In the genomic region with DNA sequence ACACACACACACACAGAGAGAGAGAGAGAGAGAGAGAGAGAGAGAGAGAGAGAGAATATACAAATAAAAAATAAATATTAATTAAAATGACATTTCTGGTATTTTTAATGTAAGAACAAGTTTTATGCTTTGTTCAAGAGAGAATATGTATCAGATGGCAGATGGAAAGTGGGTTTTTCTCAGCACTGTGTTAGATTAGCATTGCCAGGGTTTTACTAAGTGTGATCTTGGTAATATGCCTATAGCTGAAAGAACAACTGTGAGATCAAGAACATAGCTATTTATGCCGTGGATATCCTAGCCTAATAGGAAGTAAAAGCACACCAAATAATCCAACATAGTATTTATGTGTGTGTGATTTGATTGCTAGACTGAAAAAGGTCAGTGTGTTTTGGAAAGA, we compare ENCODE assay signal across 17 mouse cellular contexts.
"Had no signal": no experiment of that assay in that cellular context is flagged by ENCODE, and none has a peak within 500 bp of the region (broad histone marks: within the 10 kb centered on the region; RNA-seq: fewer than 3 reads in every experiment).

No protein-coding gene starts in this region.

- H3K9me3 ChIP-seq: lung, embryonic 15.5 days; megakaryocyte, embryonic 14.5 days; midbrain, embryonic 13.5 days; midbrain, embryonic 15.5 days; neural tube, embryonic 12.5 days; stomach, embryonic 15.5 days had no signal

- DNase-seq: lung, adult 2 months; lung, postnatal 14 days; lung, postnatal 36 days; right cerebral cortex, postnatal 14 days; thymus, adult 18-20 months; thymus, postnatal 14 days; thymus, postnatal 36 days had no signal

- ATAC-seq: lung, postnatal 0 days; midbrain, embryonic 13.5 days; midbrain, embryonic 15.5 days had no signal

- H3K9ac ChIP-seq: lung, embryonic 15.5 days; midbrain, embryonic 13.5 days; midbrain, embryonic 15.5 days; neural tube, embryonic 12.5 days; stomach, embryonic 15.5 days had no signal

- H3K4me2 ChIP-seq: lung, embryonic 15.5 days; midbrain, embryonic 11.5 days; midbrain, embryonic 13.5 days; midbrain, embryonic 15.5 days; neural tube, embryonic 12.5 days; stomach, embryonic 15.5 days had no signal

- H3K27me3 ChIP-seq: lung, embryonic 15.5 days; megakaryocyte, embryonic 14.5 days; midbrain, embryonic 13.5 days; midbrain, embryonic 15.5 days; neural tube, embryonic 12.5 days; stomach, embryonic 15.5 days had no signal

- H3K36me3 ChIP-seq: lung, embryonic 15.5 days; midbrain, embryonic 13.5 days; midbrain, embryonic 15.5 days; neural tube, embryonic 12.5 days; stomach, embryonic 15.5 days had no signal

- H3K4me1 ChIP-seq: lung, embryonic 15.5 days; megakaryocyte, embryonic 14.5 days; midbrain, embryonic 13.5 days; midbrain, embryonic 15.5 days; neural tube, embryonic 12.5 days; stomach, embryonic 15.5 days had no signal

- H3K27ac ChIP-seq: lung, embryonic 15.5 days; macrophage; midbrain, embryonic 13.5 days; midbrain, embryonic 15.5 days; neural tube, embryonic 12.5 days; stomach, embryonic 15.5 days; stomach, postnatal 0 days had no signal

- H3K4me3 ChIP-seq: lung, embryonic 15.5 days; megakaryocyte, embryonic 14.5 days; midbrain, embryonic 13.5 days; midbrain, embryonic 15.5 days; neural tube, embryonic 12.5 days; stomach, embryonic 15.5 days had no signal
